Mouse (Mus musculus) ovary, postnatal 36 days (tissue): ENCODE measurements at regions not wholly inside any gene's neighbourhood (a gene's known extent, or its start where the extent isn't known, plus 50 kb on each side); places are given as distances from the start of the nearest gene placed in this dataset.

Experiments used
- DNase-seq: peaks from one replicate; pipeline ENCODE4 v3.0.0; 2022; ENCODE audit warnings: low spot score, mixed read lengths

- DNase-seq, result no peak
These were observed 500.4 kb downstream of the Olfm4 start for GRCm38 (mm10) chr14:80484256-80484655.

GRCm38 (mm10) chr14:80485149-80485548 lies 501.3 kb downstream of the Olfm4 start:
- no peak for DNase-seq

GRCm38 (mm10) chr14:80486605-80487004 lies 502.7 kb downstream of the Olfm4 start:
- no peak for DNase-seq

- DNase-seq, result no peak
These were observed 508.4 kb downstream of the Olfm4 start for GRCm38 (mm10) chr14:80492043-80492900.

- no peak for DNase-seq
These were observed 509.0 kb downstream of the Olfm4 start for GRCm38 (mm10) chr14:80492901-80493279.

- no peak for DNase-seq
These were observed 520.5 kb downstream of the Olfm4 start for GRCm38 (mm10) chr14:80504351-80504750.

- no peak for DNase-seq
These were observed 532.7 kb downstream of the Olfm4 start for GRCm38 (mm10) chr14:80516626-80517025.

- DNase-seq, result no peak
These were observed 537.3 kb downstream of the Olfm4 start for GRCm38 (mm10) chr14:80521216-80521615.

- no peak for DNase-seq
These were observed 537.8 kb downstream of the Olfm4 start for GRCm38 (mm10) chr14:80521631-80522030.

- DNase-seq, result no peak
These were observed 538.7 kb downstream of the Olfm4 start for GRCm38 (mm10) chr14:80522536-80522935.

- DNase-seq, result no peak
These were observed 544.6 kb downstream of the Olfm4 start for GRCm38 (mm10) chr14:80528419-80529028.

GRCm38 (mm10) chr14:80536044-80536745 lies 552.3 kb downstream of the Olfm4 start:
- DNase-seq, result no peak

- no peak for DNase-seq
These were observed 576.1 kb downstream of the Olfm4 start for GRCm38 (mm10) chr14:80559950-80560349.
